Mouse (Mus musculus) neural tube, embryonic 13.5 days (tissue): ENCODE measurements around the gene Psmd2. TPM values are rescaled to one million over a fixed set of nuclear protein-coding genes. Genes with fewer than 3 reads are reported as not detected.

Experiments
- ATAC-seq: fragments of 200-750 bp; cut with Nextera tagmentation; 2 replicates; pipeline ENCODE4 v1.8.0; 2017; ENCODE audit warnings: low read depth, mild to moderate bottlenecking, moderate TSS enrichment, moderate library complexity
- H3K27ac ChIP-seq: fragments of 300-500 bp; sonication (generic); replicated peaks from 2 replicates; pipeline ENCODE4 v1.5.1; 2015; ENCODE audit warnings: moderate library complexity, mild to moderate bottlenecking, inconsistent platforms
- H3K27me3 ChIP-seq: fragments of 300-500 bp; sonication (generic); 2 replicates; pipeline ENCODE4 v1.6.1; 2015; ENCODE audit warnings: mild to moderate bottlenecking, inconsistent platforms
- H3K36me3 ChIP-seq: fragments of 300-500 bp; sonication (generic); 2 replicates; pipeline ENCODE4 v1.6.1; 2015; ENCODE audit warnings: mild to moderate bottlenecking, inconsistent platforms
- H3K4me1 ChIP-seq: fragments of 300-500 bp; sonication (generic); replicated peaks from 2 replicates; pipeline ENCODE4 v1.6.1; 2015; ENCODE audit warnings: inconsistent platforms
- H3K4me2 ChIP-seq: fragments of 300-500 bp; sonication (generic); 2 replicates; pipeline ENCODE4 v1.6.1; 2015; ENCODE audit warnings: inconsistent platforms, mild to moderate bottlenecking, moderate library complexity
- H3K4me3 ChIP-seq: fragments of 300-500 bp; sonication (generic); 2 replicates; pipeline ENCODE4 v1.5.1; 2015; ENCODE audit warnings: mild to moderate bottlenecking, inconsistent platforms
- H3K9ac ChIP-seq: fragments of 300-500 bp; sonication (generic); 2 replicates; pipeline ENCODE4 v1.6.1; 2015; ENCODE audit warnings: moderate library complexity, mild to moderate bottlenecking, inconsistent platforms
- H3K9me3 ChIP-seq: fragments of 300-500 bp; sonication (generic); 2 replicates; pipeline ENCODE4 v1.6.1; 2016; ENCODE audit warnings: inconsistent platforms
- WGBS: fragments of 180-500 bp; shearing (Covaris S2); methylation state at CpG from one replicate; pipeline ENCODE4 v1.1.7; 2015; 5-methylcytosine and 5-hydroxymethylcytosine counted together
- polyA plus RNA-seq: library from polyadenylated mRNA; unstranded; fragments of >200 nt; fragmentation: Nextera tagmentation; extraction: Ambion mirVana; gene quantifications from 2 replicates; pipeline ENCODE4 v1.2.1, GENCODE M21; 2015

The Psmd2 gene
- polyA plus RNA-seq, 1 experiment from 2014 or later = 352 TPM

DNA sequence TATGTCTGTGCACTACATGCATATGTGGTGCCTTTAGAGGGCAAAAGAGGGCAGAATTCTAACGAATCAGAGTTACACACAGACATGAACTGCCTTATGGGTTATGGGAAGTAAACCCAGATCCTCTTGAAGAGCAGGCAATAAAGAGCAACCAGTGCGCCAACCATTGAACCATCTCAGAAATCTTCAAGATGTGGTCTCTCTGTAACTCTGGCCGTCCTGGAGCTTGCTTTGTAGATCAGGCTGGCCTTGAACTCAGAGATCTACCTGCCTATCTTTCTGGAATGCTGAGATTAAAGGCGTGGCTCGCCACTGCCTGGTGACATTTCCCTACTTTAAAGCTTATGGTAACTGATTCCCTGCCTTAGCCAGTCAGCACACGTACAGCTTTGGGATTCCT is 20.4 kb downstream of the Psmd2 start:
- no peak for ATAC-seq
- Histone ChIP-seq H3K4me1 (peaks cover 29% of the 10 kb centered on the region), H3K4me3 (peak overlapping the region; percentile 81), H3K9ac (peak overlapping the region; percentile 46; the same call in 1 of the 2 replicates), H3K27me3 (no peaks in the 10 kb centered on the region), H3K4me2 (peak overlapping the region; percentile 95), H3K9me3 (no peaks in the 10 kb centered on the region), H3K27ac (no peak overlapping the region), H3K36me3 (peaks cover 24% of the 10 kb centered on the region)
- 29% methylated on average over 6 of the region's 6 CpGs for WGBS

- no peaks in the 10 kb centered on the region for H3K27me3 ChIP-seq
Measured at GRCm38 (mm10) chr16:20672500-20672902, 21.0 kb downstream of the Psmd2 start.

GRCm38 (mm10) chr16:20672965-20673705 is 21.7 kb downstream of the Psmd2 start:
- Histone ChIP-seq H3K27me3 (no peaks in the 10 kb centered on the region), H3K36me3 (peaks cover 37% of the 10 kb centered on the region), H3K4me2 (peak overlapping the region; percentile 95), H3K27ac (peak overlapping the region; percentile 93), H3K4me3 (peak overlapping the region; percentile 81), H3K4me1 (peaks cover 29% of the 10 kb centered on the region), H3K9me3 (no peaks in the 10 kb centered on the region), H3K9ac (peak overlapping the region; percentile 93)
- under 1% methylated on average over 64 of the region's 78 CpGs for WGBS
- ATAC-seq = peak; percentile 90

More at GRCm38 (mm10) chr16:20672500-20672902, 21.0 kb downstream of the Psmd2 start:
- ATAC-seq = peak; percentile 97
- H3K4me1 ChIP-seq = peaks cover 29% of the 10 kb centered on the region
- H3K36me3 ChIP-seq = peaks cover 30% of the 10 kb centered on the region
- 0% methylated on average over 38 of the region's 38 CpGs for WGBS
- H3K4me3 ChIP-seq = peak overlapping the region; percentile 81
- peak overlapping the region; percentile 93 for H3K27ac ChIP-seq
- H3K9ac ChIP-seq = peak overlapping the region; percentile 93
- H3K4me2 ChIP-seq = peak overlapping the region; percentile 95
- no peaks in the 10 kb centered on the region for H3K9me3 ChIP-seq

- H3K27me3 ChIP-seq = no peaks in the 10 kb centered on the region
- no peak for ATAC-seq
- H3K27ac ChIP-seq = peak overlapping the region; percentile 93
- 16% methylated on average over 14 of the region's 14 CpGs for WGBS
- no peaks in the 10 kb centered on the region for H3K9me3 ChIP-seq
- peak overlapping the region; percentile 81 for H3K4me3 ChIP-seq
- H3K4me2 ChIP-seq = peak overlapping the region; percentile 95
- peaks cover 29% of the 10 kb centered on the region for H3K4me1 ChIP-seq
- peaks cover 43% of the 10 kb centered on the region for H3K36me3 ChIP-seq
- H3K9ac ChIP-seq = peak overlapping the region; percentile 93
Measured at GRCm38 (mm10) chr16:20673706-20674303, 22.4 kb downstream of the Psmd2 start.

DNA sequence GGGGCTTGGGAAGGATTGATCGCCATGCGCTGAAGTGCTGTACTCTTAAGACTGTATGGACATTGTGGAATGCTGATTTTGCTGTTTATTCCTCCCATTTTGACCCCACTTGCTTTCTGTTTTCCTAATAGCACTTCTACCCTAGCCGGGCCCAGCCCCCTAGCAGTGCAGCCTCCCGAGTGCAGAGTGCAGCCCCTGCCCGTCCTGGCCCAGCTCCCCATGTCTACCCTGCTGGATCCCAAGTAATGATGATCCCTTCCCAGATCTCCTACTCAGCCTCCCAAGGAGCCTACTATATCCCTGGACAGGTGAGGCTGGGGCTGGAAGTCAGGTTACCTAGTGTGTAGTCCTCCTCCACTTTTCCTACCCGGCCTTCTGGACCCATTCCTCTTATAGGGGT is 23.8 kb downstream of the Psmd2 start:
- Histone ChIP-seq H3K4me2 (0 out of 2 replicates have a peak overlapping the region, but pooled peaks have one; percentile 95), H3K9ac (no peak overlapping the region)

DNA sequence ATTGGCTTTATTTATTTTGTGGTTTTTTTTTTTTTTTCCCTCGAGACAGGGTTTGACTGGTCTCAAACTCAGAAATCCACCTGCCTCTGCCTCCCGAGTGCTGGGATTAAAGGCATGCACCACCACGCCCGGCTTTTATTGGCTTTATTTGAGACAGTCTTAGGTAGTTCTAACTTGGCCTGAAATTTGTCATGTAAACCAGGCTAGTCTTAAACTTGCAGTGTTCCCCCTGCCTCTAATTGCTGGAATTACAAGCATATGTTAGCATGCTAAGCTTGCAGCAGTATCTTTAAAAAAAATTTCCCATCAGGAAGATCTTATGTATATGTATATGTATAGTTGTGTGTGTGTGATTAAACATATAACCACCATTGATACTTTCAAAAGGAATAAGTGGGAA is 25.2 kb downstream of the Psmd2 start:
- Histone ChIP-seq H3K36me3 (peaks cover 72% of the 10 kb centered on the region), H3K4me3 (no peak overlapping the region), H3K27me3 (no peaks in the 10 kb centered on the region), H3K4me1 (peaks cover 28% of the 10 kb centered on the region), H3K9me3 (no peaks in the 10 kb centered on the region), H3K4me2 (no peak overlapping the region), H3K27ac (no peak overlapping the region), H3K9ac (no peak overlapping the region)
- no peak for ATAC-seq
- 82% methylated on average over 4 of the region's 4 CpGs for WGBS

More for the DNA sequence above, 23.8 kb downstream of the Psmd2 start:
- WGBS = 92% methylated on average over 6 of the region's 6 CpGs
- Histone ChIP-seq H3K27ac (no peak overlapping the region), H3K9me3 (no peaks in the 10 kb centered on the region), H3K27me3 (no peaks in the 10 kb centered on the region), H3K4me1 (peaks cover 29% of the 10 kb centered on the region), H3K36me3 (peaks cover 57% of the 10 kb centered on the region), H3K4me3 (no peak overlapping the region)
- no peak for ATAC-seq

GRCm38 (mm10) chr16:20677380-20677779 is 25.9 kb downstream of the Psmd2 start:
- no peaks in the 10 kb centered on the region for H3K27me3 ChIP-seq
- H3K9ac ChIP-seq = no peak overlapping the region
- peaks cover 23% of the 10 kb centered on the region for H3K4me1 ChIP-seq
- no peak overlapping the region for H3K4me2 ChIP-seq
- no peak overlapping the region for H3K4me3 ChIP-seq
- H3K27ac ChIP-seq = no peak overlapping the region
- peaks cover 79% of the 10 kb centered on the region for H3K36me3 ChIP-seq
- H3K9me3 ChIP-seq = no peaks in the 10 kb centered on the region
- no peak for ATAC-seq
- WGBS = 91% methylated on average over 5 of the region's 5 CpGs

DNA sequence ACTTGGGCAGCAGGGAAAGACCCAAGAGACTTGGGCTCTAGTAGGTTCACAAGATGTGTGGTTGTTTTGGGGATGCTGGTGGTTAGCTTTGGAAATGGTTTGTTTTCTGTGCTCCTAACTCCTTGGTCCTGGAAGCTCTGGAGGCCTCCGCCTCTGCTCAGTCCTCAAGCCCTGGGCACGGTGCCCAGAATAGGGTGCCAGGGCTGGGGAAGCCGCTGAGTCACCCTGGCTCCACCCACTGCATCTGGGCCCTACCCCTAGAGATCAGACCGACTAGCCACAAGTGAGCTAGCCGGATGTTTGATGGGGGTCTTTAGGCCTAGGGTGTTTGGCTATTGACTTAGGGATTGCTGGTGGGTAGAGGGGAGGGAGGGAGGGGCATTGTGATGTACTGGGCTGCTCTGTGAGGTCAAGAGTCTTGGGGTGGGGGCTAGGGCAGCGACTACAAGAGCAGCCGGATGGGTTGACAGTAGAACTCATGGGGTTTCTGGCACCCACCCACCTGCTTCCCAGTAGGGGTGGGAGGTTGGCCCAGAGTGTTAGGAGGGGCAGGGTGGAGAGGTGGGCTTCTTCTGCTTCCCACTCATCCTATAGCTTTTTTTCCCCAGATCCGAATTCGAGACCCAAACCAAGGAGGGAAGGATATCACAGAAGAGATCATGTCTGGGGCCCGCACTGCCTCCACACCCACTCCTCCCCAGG is 26.7 kb downstream of the Psmd2 start:
- whole genome bisulfite sequencing = 74% methylated on average over 10 of the region's 10 CpGs
- H3K9ac ChIP-seq = no peak overlapping the region
- H3K9me3 ChIP-seq = no peaks in the 10 kb centered on the region
- no peak for ATAC-seq
- H3K27me3 ChIP-seq = no peaks in the 10 kb centered on the region
- H3K4me2 ChIP-seq = no peak overlapping the region
- H3K27ac ChIP-seq = no peak overlapping the region
- peaks cover 86% of the 10 kb centered on the region for H3K36me3 ChIP-seq
- no peak overlapping the region for H3K4me3 ChIP-seq
- H3K4me1 ChIP-seq = peaks cover 23% of the 10 kb centered on the region

- Histone ChIP-seq H3K27ac (no peak overlapping the region), H3K4me3 (no peak overlapping the region), H3K27me3 (no peaks in the 10 kb centered on the region), H3K4me2 (no peak overlapping the region), H3K9me3 (no peaks in the 10 kb centered on the region), H3K9ac (no peak overlapping the region), H3K4me1 (peaks cover 34% of the 10 kb centered on the region), H3K36me3 (peaks cover 63% of the 10 kb centered on the region)
- 86% methylated on average over 3 of the region's 3 CpGs for WGBS
- no peak for ATAC-seq
Measured at GRCm38 (mm10) chr16:20690774-20691173, 39.3 kb downstream of the Psmd2 start.

DNA sequence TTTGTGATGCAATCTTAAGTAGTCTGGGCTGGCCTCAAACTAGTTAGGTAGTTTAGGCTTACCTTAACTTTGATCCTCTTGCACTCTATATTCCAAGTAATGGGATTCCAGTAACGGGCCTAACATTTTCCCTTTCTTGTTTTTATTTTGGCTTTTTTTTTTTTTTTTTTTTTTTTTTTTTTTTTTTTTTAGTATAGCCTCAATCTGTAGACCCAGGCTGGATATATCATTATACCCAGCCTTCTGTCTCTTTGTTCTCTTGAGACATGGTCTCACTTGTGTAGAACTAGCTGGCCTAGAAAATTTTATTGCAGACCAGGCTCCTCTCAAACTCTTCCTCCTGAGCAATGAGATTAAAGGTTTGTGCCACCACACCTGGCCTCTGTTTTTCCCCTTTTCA is 40.2 kb downstream of the Psmd2 start:
- no peak for ATAC-seq
- Histone ChIP-seq H3K27me3 (no peaks in the 10 kb centered on the region), H3K9me3 (no peaks in the 10 kb centered on the region), H3K4me3 (no peak overlapping the region), H3K36me3 (peaks cover 55% of the 10 kb centered on the region), H3K27ac (peak overlapping the region; percentile 95; the same call in 1 of the 2 replicates), H3K4me2 (no peak overlapping the region), H3K9ac (no peak overlapping the region), H3K4me1 (peaks cover 42% of the 10 kb centered on the region)
- WGBS = 82% methylated on average over 1 of the region's 1 CpGs

DNA sequence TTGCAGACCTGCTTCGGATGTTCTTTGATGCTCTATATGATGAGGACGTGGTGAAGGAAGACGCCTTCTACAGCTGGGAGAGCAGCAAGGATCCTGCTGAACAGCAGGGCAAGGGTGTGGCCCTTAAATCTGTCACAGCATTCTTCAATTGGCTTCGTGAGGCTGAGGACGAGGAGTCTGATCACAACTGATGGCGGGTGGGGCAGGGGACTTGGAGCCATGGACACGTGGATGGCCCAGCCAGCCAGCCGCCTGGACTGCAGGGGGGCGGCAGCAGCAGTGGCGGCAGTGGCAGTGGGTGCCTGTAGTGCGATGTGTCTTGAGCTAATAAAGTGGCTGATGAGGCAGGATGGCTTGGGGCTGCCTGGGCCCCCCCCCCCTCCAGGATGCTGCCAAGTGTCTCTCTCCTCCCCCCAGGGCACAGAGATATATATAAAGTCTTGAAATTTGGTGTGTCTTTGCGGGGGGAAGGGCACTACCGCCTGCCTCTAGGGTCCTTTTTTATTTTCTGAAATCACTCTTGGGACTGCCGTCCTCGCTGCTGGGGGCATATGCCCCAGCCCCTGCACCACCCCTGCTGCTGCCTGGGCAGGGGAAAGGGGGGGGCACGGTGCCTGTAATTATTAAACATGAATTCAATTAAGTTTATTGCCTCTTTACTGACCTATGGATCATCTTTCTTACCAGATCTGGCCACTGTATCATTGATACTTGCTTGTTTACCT is 41.0 kb downstream of the Psmd2 start:
- no peak for ATAC-seq
- peak overlapping the region; percentile 82; the same call in 1 of the 2 replicates for H3K9ac ChIP-seq

More for the DNA sequence above, 41.0 kb downstream of the Psmd2 start:
- 30% methylated on average over 16 of the region's 16 CpGs for WGBS
- Histone ChIP-seq H3K36me3 (peaks cover 47% of the 10 kb centered on the region), H3K27ac (peak overlapping the region; percentile 95), H3K4me1 (peaks cover 44% of the 10 kb centered on the region), H3K4me2 (peak overlapping the region; percentile 82), H3K4me3 (peak overlapping the region; percentile 55; the same call in 1 of the 2 replicates), H3K27me3 (no peaks in the 10 kb centered on the region), H3K9me3 (no peaks in the 10 kb centered on the region)
